Mouse (Mus musculus): Measurements from ENCODE around the gene 1110008P14Rik. TPM values are rescaled to one million over a fixed set of nuclear protein-coding genes. Genes with fewer than 3 reads are reported as not detected.

1110008P14Rik gene
- polyA plus RNA-seq, 1 experiment = 39.6 TPM

DNA sequence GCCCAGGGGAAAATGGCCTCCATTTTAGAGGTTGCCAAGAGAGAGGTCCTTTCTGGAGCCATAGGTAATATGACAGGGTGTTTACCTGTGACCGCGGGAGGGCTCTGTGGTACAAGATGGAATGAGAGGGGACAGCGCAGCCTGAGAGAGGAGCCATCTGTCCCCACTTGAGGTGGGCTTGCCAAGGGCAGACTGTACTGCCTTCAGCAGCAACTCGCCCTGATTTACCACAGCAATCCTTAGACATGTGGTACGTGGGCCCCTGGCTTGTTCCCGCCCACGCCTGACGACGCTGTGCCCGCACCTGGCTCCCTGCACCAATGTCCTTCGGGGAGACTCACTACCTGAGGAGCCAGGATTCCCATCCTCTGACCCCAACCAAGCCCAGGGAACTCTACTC is 33.4 kb downstream of the 1110008P14Rik start:
- H3K4me3 ChIP-seq (replicated peaks; ENCODE audit: control insufficient read depth, low read depth, low read length) = no peak overlapping the region
- TF ChIP-seq POLR2A (IDR thresholded peaks at IDR 0.05; ENCODE audit: borderline replicate concordance, control insufficient read depth, low read depth, low read length) = no peak
- 83% methylated on average over 11 of the region's 11 CpGs for WGBS
- no peak overlapping the region for H3K27ac ChIP-seq (ENCODE audit: control insufficient read depth, insufficient read depth, low read depth, low read length, poor library complexity)
- H3K4me1 ChIP-seq (ENCODE audit: control insufficient read depth, insufficient read depth, low read length) = no peaks in the 10 kb centered on the region

DNA sequence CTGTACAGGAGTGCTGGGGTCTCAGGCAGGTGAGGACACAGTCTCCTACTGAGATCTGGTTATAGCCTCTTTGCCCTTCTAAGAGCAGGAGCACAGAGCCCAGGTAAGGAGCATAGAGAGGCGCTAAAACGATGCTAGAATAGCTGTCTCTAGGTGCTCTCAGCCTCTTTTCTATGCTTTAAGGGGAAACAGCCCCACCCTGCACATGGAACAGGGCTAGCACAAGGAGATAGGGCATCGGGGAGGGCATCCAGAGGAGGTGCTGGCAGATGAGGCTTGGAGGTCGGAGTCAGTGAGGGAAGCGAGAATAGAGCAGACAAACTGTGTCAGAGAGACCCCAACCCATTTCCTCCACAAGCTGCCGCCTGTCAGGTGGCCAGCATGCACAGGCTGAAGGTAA is 34.7 kb downstream of the 1110008P14Rik start:
- Histone ChIP-seq H3K4me3 (replicated peaks; ENCODE audit: control insufficient read depth, low read depth, low read length) (no peak overlapping the region), H3K4me1 (ENCODE audit: control insufficient read depth, insufficient read depth, low read length) (no peaks in the 10 kb centered on the region), H3K27ac (ENCODE audit: control insufficient read depth, insufficient read depth, low read depth, low read length, poor library complexity) (no peak overlapping the region)
- 80% methylated on average over 6 of the region's 6 CpGs for WGBS
- TF ChIP-seq CTCF (IDR thresholded peaks at IDR 0.05; ENCODE audit: control insufficient read depth, insufficient read depth, low read length) (no peak), POLR2A (IDR thresholded peaks at IDR 0.05; ENCODE audit: borderline replicate concordance, control insufficient read depth, low read depth, low read length) (no peak)

DNA sequence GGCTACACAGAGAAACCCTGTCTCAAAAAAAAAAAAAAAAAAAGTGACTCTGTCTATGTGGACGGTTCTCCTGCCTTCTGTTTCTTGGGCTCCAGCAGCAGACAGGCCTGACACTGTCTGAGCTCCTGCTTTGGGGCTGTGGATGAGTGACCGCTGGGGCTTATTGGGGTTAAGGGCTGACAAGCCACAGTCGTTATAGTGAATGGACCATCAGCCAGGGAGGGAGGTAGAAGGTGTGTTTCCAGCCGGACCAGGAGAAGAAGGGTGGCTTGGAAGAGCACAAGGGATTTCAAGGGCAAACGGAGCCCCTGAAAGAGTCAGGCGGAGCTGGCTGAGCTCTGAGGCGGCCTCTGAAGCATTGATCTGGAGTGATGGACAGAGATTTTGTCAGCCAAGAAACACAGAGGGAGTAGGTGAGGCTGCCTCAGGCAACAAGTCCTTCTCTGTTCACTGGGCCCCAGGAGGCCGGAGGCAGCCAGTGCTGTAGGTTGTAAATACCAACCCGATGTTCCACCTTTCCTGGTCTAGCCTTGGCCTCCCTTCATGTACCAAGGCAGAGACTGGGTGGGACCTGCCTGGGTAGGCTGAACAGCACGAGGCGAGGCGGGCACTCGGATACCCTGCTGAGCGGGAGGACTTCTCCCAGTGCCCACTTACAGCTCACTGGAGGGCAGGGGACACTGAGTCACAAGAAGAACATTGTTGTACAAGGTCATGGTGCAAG is 37.0 kb downstream of the 1110008P14Rik start:
- H3K4me1 ChIP-seq (ENCODE audit: control insufficient read depth, insufficient read depth, low read length) = no peaks in the 10 kb centered on the region
- TF ChIP-seq POLR2A (IDR thresholded peaks at IDR 0.05; ENCODE audit: borderline replicate concordance, control insufficient read depth, low read depth, low read length) (no peak), CTCF (IDR thresholded peaks at IDR 0.05; ENCODE audit: control insufficient read depth, insufficient read depth, low read length) (no peak)
- no peak overlapping the region for H3K27ac ChIP-seq (ENCODE audit: control insufficient read depth, insufficient read depth, low read depth, low read length, poor library complexity)
- H3K4me3 ChIP-seq (replicated peaks; ENCODE audit: control insufficient read depth, low read depth, low read length) = no peak overlapping the region
- WGBS = 77% methylated on average over 14 of the region's 14 CpGs

DNA sequence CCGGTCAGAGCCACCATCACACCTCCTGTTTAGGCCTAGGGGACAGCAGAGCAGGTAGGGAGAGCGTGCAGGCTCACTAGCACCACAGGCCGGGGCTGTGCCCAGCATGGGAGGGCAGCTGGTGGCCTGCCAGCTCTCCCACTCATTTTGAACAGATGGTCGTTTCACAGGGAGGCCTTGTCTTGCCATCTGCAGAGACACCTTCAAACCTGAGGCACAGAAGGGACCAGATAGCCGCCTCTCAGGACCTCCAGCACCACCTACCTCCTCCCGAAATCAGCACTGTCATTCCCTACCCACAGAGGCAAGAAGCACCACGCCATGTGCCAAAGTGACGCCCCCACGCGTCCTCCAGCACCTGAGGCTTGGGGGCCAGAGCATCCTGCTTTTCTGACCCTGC is 37.7 kb downstream of the 1110008P14Rik start:
- Histone ChIP-seq H3K4me1 (ENCODE audit: control insufficient read depth, insufficient read depth, low read length) (no peaks in the 10 kb centered on the region), H3K27ac (ENCODE audit: control insufficient read depth, insufficient read depth, low read depth, low read length, poor library complexity) (no peak overlapping the region), H3K4me3 (replicated peaks; ENCODE audit: control insufficient read depth, low read depth, low read length) (no peak overlapping the region)
- 59% methylated on average over 10 of the region's 10 CpGs for WGBS
- TF ChIP-seq POLR2A (IDR thresholded peaks at IDR 0.05; ENCODE audit: borderline replicate concordance, control insufficient read depth, low read depth, low read length) (no peak), CTCF (IDR thresholded peaks at IDR 0.05; ENCODE audit: control insufficient read depth, insufficient read depth, low read length) (no peak)

DNA sequence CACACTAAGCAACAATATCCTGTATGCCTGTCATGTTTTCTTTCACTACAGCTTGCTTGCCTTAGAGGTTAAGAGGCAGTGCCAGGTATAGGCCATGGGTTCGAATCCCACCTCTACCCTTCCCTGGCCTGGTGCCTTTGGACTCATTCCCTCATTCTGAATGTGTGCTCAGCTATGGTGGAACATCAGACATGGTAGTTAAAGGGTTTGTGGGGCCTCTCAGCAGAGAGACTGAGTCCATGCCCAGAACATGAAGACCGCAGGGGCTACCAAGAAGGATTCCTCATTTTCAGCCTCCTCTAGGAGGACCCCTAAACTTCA is 38.4 kb downstream of the 1110008P14Rik start:
- Histone ChIP-seq H3K27ac (ENCODE audit: control insufficient read depth, insufficient read depth, low read depth, low read length, poor library complexity) (no peak overlapping the region), H3K4me1 (ENCODE audit: control insufficient read depth, insufficient read depth, low read length) (no peaks in the 10 kb centered on the region), H3K4me3 (replicated peaks; ENCODE audit: control insufficient read depth, low read depth, low read length) (no peak overlapping the region)
- WGBS = 85% methylated on average over 2 of the region's 2 CpGs
- TF ChIP-seq POLR2A (IDR thresholded peaks at IDR 0.05; ENCODE audit: borderline replicate concordance, control insufficient read depth, low read depth, low read length) (no peak), CTCF (IDR thresholded peaks at IDR 0.05; ENCODE audit: control insufficient read depth, insufficient read depth, low read length) (no peak)

DNA sequence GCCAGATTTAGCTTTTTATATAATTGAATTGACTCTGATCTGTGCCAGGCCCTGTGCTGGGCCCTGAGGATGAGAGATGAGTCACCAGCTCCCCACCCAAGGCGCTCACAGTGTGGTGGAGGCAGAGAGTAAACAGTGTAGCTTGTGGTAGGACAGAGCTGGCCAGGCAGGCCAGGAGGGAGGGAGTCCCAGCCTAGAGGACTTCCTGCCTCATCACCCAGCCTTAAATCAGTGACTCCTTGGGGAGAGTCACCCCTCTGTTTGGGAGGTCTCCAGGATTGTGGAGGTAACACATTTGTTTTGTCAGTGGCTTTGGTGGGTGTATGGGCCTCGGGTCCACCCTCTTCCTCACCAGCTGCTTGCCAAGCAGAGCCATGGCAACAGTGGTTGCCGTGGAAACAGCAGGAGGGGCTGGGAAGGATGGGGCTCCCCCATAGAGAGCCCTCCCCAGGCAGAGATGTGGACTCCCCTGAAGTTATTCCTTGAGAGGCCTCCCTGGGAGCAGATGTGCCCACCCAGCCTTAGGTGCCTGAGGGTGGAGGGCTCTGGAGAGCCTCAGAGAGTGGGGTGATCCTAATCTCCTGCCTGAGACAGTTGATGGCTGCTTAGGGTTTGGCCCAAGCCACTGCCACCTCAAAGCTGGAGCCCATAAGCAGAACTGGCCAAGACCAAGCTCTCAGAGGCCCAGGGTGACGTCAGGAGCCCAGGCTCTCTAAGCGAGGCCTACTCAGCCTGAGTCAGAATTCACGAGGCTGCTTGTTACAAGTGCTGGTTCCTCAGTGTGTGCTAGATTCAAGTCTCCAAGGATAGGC is 39.0 kb downstream of the 1110008P14Rik start:
- 65% methylated on average over 6 of the region's 6 CpGs for WGBS
- Histone ChIP-seq H3K4me1 (ENCODE audit: control insufficient read depth, insufficient read depth, low read length) (no peaks in the 10 kb centered on the region), H3K4me3 (replicated peaks; ENCODE audit: control insufficient read depth, low read depth, low read length) (no peak overlapping the region), H3K27ac (ENCODE audit: control insufficient read depth, insufficient read depth, low read depth, low read length, poor library complexity) (no peak overlapping the region)
- TF ChIP-seq POLR2A (IDR thresholded peaks at IDR 0.05; ENCODE audit: borderline replicate concordance, control insufficient read depth, low read depth, low read length) (no peak), CTCF (IDR thresholded peaks at IDR 0.05; ENCODE audit: control insufficient read depth, insufficient read depth, low read length) (no peak)

DNA sequence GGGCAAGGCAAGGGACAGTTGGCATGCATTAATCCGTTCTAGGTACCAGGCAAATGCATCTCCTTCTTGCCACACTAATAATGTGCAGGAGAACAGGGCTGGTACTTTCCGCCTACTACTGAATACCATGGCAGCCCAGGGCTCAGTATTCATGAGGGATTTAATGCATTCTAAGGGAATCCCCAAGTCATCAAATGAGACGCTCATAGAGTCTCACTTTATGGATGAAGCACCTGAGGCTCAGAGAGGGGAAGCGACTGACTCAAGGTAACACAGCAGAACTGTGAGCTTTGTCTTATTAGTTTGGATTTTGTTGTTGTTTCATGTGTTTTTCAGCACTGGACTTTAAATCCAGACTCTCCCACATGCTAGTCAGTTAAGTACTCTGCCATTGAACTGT is 39.7 kb downstream of the 1110008P14Rik start:
- no peak for TF ChIP-seq POLR2A (IDR thresholded peaks at IDR 0.05; ENCODE audit: borderline replicate concordance, control insufficient read depth, low read depth, low read length)
- no peak for TF ChIP-seq CTCF (IDR thresholded peaks at IDR 0.05; ENCODE audit: control insufficient read depth, insufficient read depth, low read length)
- H3K4me3 ChIP-seq (replicated peaks; ENCODE audit: control insufficient read depth, low read depth, low read length) = no peak overlapping the region
- no peaks in the 10 kb centered on the region for H3K4me1 ChIP-seq (ENCODE audit: control insufficient read depth, insufficient read depth, low read length)
- H3K27ac ChIP-seq (ENCODE audit: control insufficient read depth, insufficient read depth, low read depth, low read length, poor library complexity) = no peak overlapping the region
- WGBS = 80% methylated on average over 4 of the region's 4 CpGs

DNA sequence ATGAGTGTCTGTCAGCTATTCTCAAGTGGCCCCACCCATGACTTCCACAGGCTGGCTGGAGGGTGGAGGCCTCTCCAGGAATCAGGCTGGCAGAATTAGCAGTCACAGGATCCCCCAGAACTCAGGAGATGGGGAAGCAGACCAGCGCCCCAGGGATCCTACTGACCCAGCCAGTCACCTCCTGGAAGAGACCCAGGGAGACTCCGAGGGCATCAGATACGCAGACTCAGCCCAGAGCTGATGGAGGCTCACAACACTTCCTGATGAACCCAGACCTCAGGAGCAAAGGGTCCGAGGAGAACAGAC is 40.2 kb downstream of the 1110008P14Rik start:
- 82% methylated on average over 4 of the region's 4 CpGs for WGBS
- no peaks in the 10 kb centered on the region for H3K4me1 ChIP-seq (ENCODE audit: control insufficient read depth, insufficient read depth, low read length)
- TF ChIP-seq POLR2A (IDR thresholded peaks at IDR 0.05; ENCODE audit: borderline replicate concordance, control insufficient read depth, low read depth, low read length) = no peak
- TF ChIP-seq CTCF (IDR thresholded peaks at IDR 0.05; ENCODE audit: control insufficient read depth, insufficient read depth, low read length) = no peak
- no peak overlapping the region for H3K4me3 ChIP-seq (replicated peaks; ENCODE audit: control insufficient read depth, low read depth, low read length)
- H3K27ac ChIP-seq (ENCODE audit: control insufficient read depth, insufficient read depth, low read depth, low read length, poor library complexity) = no peak overlapping the region
